Mouse (Mus musculus): ENCODE measurements around the gene Foxa3. TPM values are rescaled to one million over a fixed set of nuclear protein-coding genes. Genes with fewer than 3 reads are reported as not detected.
A peak's percentile ranks its signal among the peaks of the same experiment; 100 is the strongest.

Gene Foxa3
- polyA plus RNA-seq, 2 experiments: 12.2 to 26.5 TPM

DNA sequence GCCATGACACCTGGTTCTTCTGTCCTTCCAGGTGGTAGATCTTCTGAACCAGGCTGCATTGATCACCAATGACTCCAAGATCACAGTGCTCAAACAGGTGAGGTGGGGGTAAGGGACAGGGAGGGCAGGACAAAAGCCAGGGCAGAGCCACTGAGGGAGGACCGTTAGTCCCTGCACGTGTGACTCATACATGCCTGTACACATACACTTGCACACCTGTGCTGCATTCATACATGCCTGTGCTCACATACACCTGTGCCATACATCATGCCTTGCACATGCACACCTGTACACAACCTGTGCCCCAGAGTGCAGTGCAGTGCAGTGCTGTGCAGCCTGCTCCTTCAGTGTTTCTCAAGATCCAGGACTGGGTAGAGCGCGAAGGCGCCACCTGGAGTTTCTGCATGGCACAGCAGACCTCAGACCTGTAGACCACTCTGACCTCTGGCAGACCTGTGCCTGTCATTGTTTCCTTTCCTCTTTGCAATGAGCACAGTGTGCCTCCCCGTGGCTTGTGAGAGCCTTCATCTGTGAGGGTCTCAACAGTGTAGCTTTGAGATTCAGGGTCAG, 5.8 kb upstream of the Foxa3 start:
- H3K36me3 ChIP-seq (replicated peaks; ENCODE audit: control insufficient read depth, insufficient read depth, low read depth): peaks cover 33% of the 10 kb centered on the region
- WGBS (ENCODE audit: insufficient replicate concordance): 58% methylated on average over 6 of the region's 6 CpGs
- no peak overlapping the region for H3K27ac ChIP-seq
- H3K4me3 ChIP-seq (ENCODE audit: insufficient read depth in 1 of 2, low read depth in 2 of 2, low read length in 2 of 2): no peak overlapping the region
- H3K27me3 ChIP-seq (ENCODE audit: control insufficient read depth, insufficient read depth, low read length): no peaks in the 10 kb centered on the region
- H3K9me3 ChIP-seq (ENCODE audit: control insufficient read depth, low read length): no peaks in the 10 kb centered on the region
- H3K9ac ChIP-seq (replicated peaks): no peak overlapping the region
- DNase-seq (ENCODE audit: low read depth in 3 of 3, low spot score in 3 of 3) (no peak), ATAC-seq (ENCODE audit: insufficient read depth) (no peak)
- H3K4me1 ChIP-seq (replicated peaks; ENCODE audit: control insufficient read depth in 2 of 2, insufficient read depth in 2 of 2, low read length in 1 of 2): peaks cover 7 to 12% of the 10 kb centered on the region in 2 experiments
- TF ChIP-seq EP300 (IDR thresholded peaks at IDR 0.05; ENCODE audit: low read depth): no peak
- peak; percentile 87 for TF ChIP-seq CTCF (IDR thresholded peaks at IDR 0.05; ENCODE audit: low read depth)
- no peak overlapping the region for H3K4me2 ChIP-seq (ENCODE audit: low read depth)

DNA sequence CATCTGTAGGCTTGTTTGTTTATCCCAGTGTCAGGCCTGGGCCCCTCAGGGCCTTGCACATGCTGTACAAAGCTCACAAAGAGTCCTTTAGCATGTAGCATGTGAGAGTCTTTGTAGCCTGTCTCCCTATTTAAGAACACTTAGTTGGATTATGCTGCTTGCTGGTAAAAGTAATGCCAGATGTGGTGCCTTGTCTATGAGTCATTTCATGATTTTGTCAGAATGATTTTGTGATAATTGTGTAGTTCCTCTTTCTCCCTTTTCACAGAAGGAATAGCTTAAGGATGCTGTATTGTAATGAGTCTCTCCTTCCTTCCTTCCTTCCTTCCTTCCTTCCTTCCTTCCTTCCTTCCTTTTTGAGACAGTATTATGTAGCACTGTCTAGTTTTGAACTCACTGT, 4.7 kb upstream of the Foxa3 start:
- ATAC-seq (ENCODE audit: insufficient read depth) (no peak), DNase-seq (ENCODE audit: low read depth in 3 of 3, low spot score in 3 of 3) (no peak)
- peaks cover 11 to 17% of the 10 kb centered on the region in 2 experiments for H3K4me1 ChIP-seq (replicated peaks; ENCODE audit: control insufficient read depth in 2 of 2, insufficient read depth in 2 of 2, low read length in 1 of 2)
- no peak overlapping the region for H3K4me3 ChIP-seq (ENCODE audit: insufficient read depth in 1 of 2, low read depth in 2 of 2, low read length in 2 of 2)
- peaks cover 8% of the 10 kb centered on the region for H3K27me3 ChIP-seq (ENCODE audit: control insufficient read depth, insufficient read depth, low read length)
- H3K36me3 ChIP-seq (replicated peaks; ENCODE audit: control insufficient read depth, insufficient read depth, low read depth): peaks cover 33% of the 10 kb centered on the region
- H3K9me3 ChIP-seq (ENCODE audit: control insufficient read depth, low read length): no peaks in the 10 kb centered on the region
- TF ChIP-seq EP300 (IDR thresholded peaks at IDR 0.05; ENCODE audit: low read depth) (no peak), CTCF (IDR thresholded peaks at IDR 0.05; ENCODE audit: low read depth) (no peak)
- no peak overlapping the region for H3K9ac ChIP-seq (replicated peaks)
- no peak overlapping the region for H3K4me2 ChIP-seq (ENCODE audit: low read depth)
- H3K27ac ChIP-seq: no peak overlapping the region

DNA sequence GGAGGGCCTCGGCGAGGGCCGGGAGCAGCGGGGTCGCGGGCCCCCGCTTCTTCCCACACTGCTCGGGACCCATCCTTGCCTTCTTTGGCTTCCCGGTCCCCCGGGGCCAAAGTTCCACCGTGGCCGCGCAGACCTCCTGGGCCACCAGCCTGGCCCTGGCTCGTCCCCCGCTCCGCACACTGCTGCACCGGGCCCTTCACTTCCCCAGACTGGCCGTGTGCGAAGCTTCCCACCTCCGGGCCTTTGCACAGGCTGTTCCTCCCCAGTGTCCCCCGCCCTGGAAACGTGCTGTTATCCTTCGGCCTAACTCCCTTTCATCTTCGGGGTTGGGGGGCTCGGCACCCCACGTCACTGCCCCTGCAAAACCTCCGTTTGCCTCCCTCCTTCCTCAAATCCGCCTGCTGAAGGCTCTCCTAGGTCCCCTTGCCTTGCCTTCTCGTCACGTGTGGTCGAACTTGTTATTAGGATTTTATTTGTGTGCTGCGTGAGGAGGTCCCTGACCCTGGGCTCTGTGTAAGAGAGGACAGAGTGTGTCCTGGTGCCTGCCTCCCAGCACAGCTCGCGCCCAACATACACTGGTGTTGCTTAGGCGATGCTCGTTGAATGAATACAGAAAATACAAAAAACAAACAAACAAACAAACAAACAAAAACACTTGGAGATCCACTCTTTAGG, 1.4 kb upstream of the Foxa3 start:
- no peak for TF ChIP-seq CTCF (IDR thresholded peaks at IDR 0.05; ENCODE audit: low read depth)
- no peak for TF ChIP-seq EP300 (IDR thresholded peaks at IDR 0.05; ENCODE audit: low read depth)
- Histone ChIP-seq H3K27ac (peak overlapping the region; percentile 2; the same call in 1 of the 2 replicates), H3K9ac (replicated peaks) (peak overlapping the region; percentile 89), H3K4me3 (ENCODE audit: insufficient read depth in 1 of 2, low read depth in 2 of 2, low read length in 2 of 2) (peak overlapping the region; percentile 74 to 89), H3K4me1 (replicated peaks; ENCODE audit: control insufficient read depth in 2 of 2, insufficient read depth in 2 of 2, low read length in 1 of 2) (peaks cover 11 to 17% of the 10 kb centered on the region in 2 experiments), H3K4me2 (ENCODE audit: low read depth) (peak overlapping the region; percentile 77), H3K9me3 (ENCODE audit: control insufficient read depth, low read length) (no peaks in the 10 kb centered on the region), H3K36me3 (replicated peaks; ENCODE audit: control insufficient read depth, insufficient read depth, low read depth) (peaks cover 9% of the 10 kb centered on the region), H3K27me3 (ENCODE audit: control insufficient read depth, insufficient read depth, low read length) (peaks cover 32% of the 10 kb centered on the region)
- ATAC-seq (ENCODE audit: insufficient read depth) (peak; percentile 57), DNase-seq (ENCODE audit: low read depth in 3 of 3, low spot score in 3 of 3) (no peak)
- under 1% methylated on average over 33 of the region's 36 CpGs for WGBS (ENCODE audit: insufficient replicate concordance)

DNA sequence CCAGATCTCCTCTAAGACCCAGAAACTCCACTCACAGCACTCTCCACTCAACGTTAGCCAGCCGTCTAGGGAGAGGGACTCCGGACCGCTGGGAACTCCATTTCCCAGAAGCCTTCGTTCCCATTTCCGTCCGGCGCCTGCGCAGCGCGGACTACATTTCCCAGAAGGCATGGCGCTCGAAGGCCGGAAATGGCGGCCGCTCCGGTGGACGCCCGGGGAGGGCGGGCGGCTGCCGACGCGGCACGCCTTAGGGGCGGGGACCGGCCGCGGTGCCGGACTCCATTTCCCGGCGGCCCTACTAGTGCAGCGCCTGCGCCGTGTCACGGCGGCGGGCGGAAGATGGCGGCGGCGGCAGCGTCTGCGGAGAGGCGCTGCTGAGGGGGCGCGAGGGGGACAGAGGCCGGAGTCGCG, 763 bp upstream of the Foxa3 start, which contains the start of gene Sympk:
Sympk (plus strand) TSS at position 282 of the 411 bp plus-strand sequence.
- DNase-seq (ENCODE audit: low read depth in 3 of 3, low spot score in 3 of 3): peak; percentile 90 to 93 (median 92)
- ATAC-seq (ENCODE audit: insufficient read depth): peak; percentile 92
- Histone ChIP-seq H3K9me3 (ENCODE audit: control insufficient read depth, low read length) (no peaks in the 10 kb centered on the region), H3K4me2 (ENCODE audit: low read depth) (peak within 1 kb of the TSS; percentile 77), H3K4me3 (ENCODE audit: insufficient read depth in 1 of 2, low read depth in 2 of 2, low read length in 2 of 2) (peak within 1 kb of the TSS; percentile 74 to 89), H3K36me3 (replicated peaks; ENCODE audit: control insufficient read depth, insufficient read depth, low read depth) (peaks cover 3% of the 10 kb centered on the region), H3K27ac (peak within 1 kb of the TSS; percentile 2; the same call in 1 of the 2 replicates), H3K27me3 (ENCODE audit: control insufficient read depth, insufficient read depth, low read length) (peaks cover 32% of the 10 kb centered on the region), H3K9ac (replicated peaks) (peak within 1 kb of the TSS; percentile 89), H3K4me1 (replicated peaks; ENCODE audit: control insufficient read depth in 2 of 2, insufficient read depth in 2 of 2, low read length in 1 of 2) (peaks cover 11 to 17% of the 10 kb centered on the region in 2 experiments)
- TF ChIP-seq EP300 (IDR thresholded peaks at IDR 0.05; ENCODE audit: low read depth) (no peak), CTCF (IDR thresholded peaks at IDR 0.05; ENCODE audit: low read depth) (no peak)
- whole genome bisulfite sequencing (ENCODE audit: insufficient replicate concordance): under 1% methylated on average over 50 of the region's 50 CpGs

- ATAC-seq (ENCODE audit: insufficient read depth) (no peak), DNase-seq (ENCODE audit: low read depth in 3 of 3, low spot score in 3 of 3) (no peak)
- no peak overlapping the region for H3K27ac ChIP-seq
- no peaks in the 10 kb centered on the region for H3K36me3 ChIP-seq (replicated peaks; ENCODE audit: control insufficient read depth, insufficient read depth, low read depth)
- peak overlapping the region; percentile 28; the same call in 1 of the 2 replicates for H3K9ac ChIP-seq (replicated peaks)
- no peak for TF ChIP-seq CTCF (IDR thresholded peaks at IDR 0.05; ENCODE audit: low read depth)
- no peak for TF ChIP-seq EP300 (IDR thresholded peaks at IDR 0.05; ENCODE audit: low read depth)
- WGBS (ENCODE audit: insufficient replicate concordance): 42% methylated on average over 18 of the region's 18 CpGs
- peaks cover 11 to 17% of the 10 kb centered on the region in 2 experiments for H3K4me1 ChIP-seq (replicated peaks; ENCODE audit: control insufficient read depth in 2 of 2, insufficient read depth in 2 of 2, low read length in 1 of 2)
- peak overlapping the region; percentile 56 to 74 for H3K4me3 ChIP-seq (ENCODE audit: insufficient read depth in 1 of 2, low read depth in 2 of 2, low read length in 2 of 2)
- H3K27me3 ChIP-seq (ENCODE audit: control insufficient read depth, insufficient read depth, low read length): peaks cover 32% of the 10 kb centered on the region
- H3K4me2 ChIP-seq (ENCODE audit: low read depth): peak overlapping the region; percentile 53
- no peaks in the 10 kb centered on the region for H3K9me3 ChIP-seq (ENCODE audit: control insufficient read depth, low read length)
Observed at GRCm38 (mm10) chr7:19022189-19022958, 964 bp downstream of the Foxa3 start.
